Mouse (Mus musculus): ENCODE results near the gene Il24. TPM values are rescaled to one million over a fixed set of nuclear protein-coding genes. Genes with fewer than 3 reads are reported as not detected.

The Il24 gene
- not detected in 2 replicates for polyA plus RNA-seq (2015; fragmentation: Nextera tagmentation; extraction: Ambion mirVana)

DNA sequence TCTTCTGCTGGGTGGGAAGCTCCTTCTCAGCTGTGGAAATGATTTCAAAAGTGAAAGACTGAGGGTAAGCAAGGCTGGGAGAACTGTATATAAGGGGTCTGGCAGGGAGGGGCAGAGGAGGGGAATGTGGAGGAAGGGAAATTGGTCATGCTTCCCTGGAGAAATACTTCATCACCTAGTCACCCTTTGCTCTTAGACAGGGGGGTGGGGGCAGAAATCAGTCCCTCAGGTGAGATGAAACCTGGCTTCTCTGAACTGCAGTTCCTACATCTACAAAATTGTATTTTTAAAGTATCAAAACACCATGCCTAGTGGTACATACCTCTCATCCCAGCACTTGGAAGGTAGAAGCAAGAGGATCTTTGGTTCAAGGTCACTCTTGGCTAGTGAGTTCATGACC is at the start of gene Il24:
TSS of gene Il24 (minus strand) at position 101 of the 400 bp plus-strand sequence.
- no peaks in the 10 kb centered on the region for H3K9me3 ChIP-seq (ENCODE audit: control insufficient read depth, low read length)
- no peak within 1 kb of the TSS for H3K4me3 ChIP-seq (replicated peaks; ENCODE audit: low read length)
- no peak within 1 kb of the TSS for H3K27ac ChIP-seq (ENCODE audit: low read length)
- no peaks in the 10 kb centered on the region for H3K27me3 ChIP-seq (replicated peaks; ENCODE audit: control insufficient read depth, insufficient read depth, low read length)
- no peak within 1 kb of the TSS for H3K9ac ChIP-seq (replicated peaks; ENCODE audit: low read depth, low read length)
- H3K4me2 ChIP-seq (ENCODE audit: low read length): no peak within 1 kb of the TSS
- no peaks in the 10 kb centered on the region for H3K4me1 ChIP-seq (replicated peaks; ENCODE audit: control insufficient read depth, insufficient read depth, low read length)
- ATAC-seq: no peak
- H3K36me3 ChIP-seq (ENCODE audit: control insufficient read depth, insufficient read depth): no peaks in the 10 kb centered on the region

DNA sequence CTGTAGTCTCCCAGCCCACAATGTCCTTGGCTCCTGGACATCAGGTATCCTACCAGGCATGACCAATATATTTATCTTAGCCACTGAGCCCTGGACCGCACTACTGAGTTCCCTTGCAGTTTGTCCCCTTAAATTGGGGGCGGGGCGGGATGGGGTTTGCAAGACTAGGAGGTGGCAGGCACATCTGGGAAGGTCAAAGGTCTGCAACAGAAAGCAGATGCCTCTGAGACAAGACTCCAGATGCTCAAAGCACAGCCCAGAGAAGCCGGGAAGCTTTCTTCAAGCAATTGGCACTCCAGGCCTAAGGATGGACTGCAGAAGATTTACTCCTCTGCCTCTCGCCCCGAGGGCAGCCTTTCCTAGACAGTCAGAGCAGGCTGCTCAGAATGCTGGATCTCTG is 49.1 kb upstream of the Il24 start:
- H3K9me3 ChIP-seq (ENCODE audit: control insufficient read depth, low read length): no peaks in the 10 kb centered on the region
- H3K4me1 ChIP-seq (replicated peaks; ENCODE audit: control insufficient read depth, insufficient read depth, low read length): 0 out of 2 replicates have a peak, but pooled peaks cover 4% of the 10 kb centered on the region
- 68% methylated on average over 6 of the region's 6 CpGs for WGBS
- H3K36me3 ChIP-seq (ENCODE audit: control insufficient read depth, insufficient read depth): no peaks in the 10 kb centered on the region
- H3K4me3 ChIP-seq (replicated peaks; ENCODE audit: low read length): no peak overlapping the region
- no peak overlapping the region for H3K9ac ChIP-seq (replicated peaks; ENCODE audit: low read depth, low read length)
- H3K27ac ChIP-seq (ENCODE audit: low read length): no peak overlapping the region
- no peak for ATAC-seq
- no peak overlapping the region for H3K4me2 ChIP-seq (ENCODE audit: low read length)
- no peaks in the 10 kb centered on the region for H3K27me3 ChIP-seq (replicated peaks; ENCODE audit: control insufficient read depth, insufficient read depth, low read length)

DNA sequence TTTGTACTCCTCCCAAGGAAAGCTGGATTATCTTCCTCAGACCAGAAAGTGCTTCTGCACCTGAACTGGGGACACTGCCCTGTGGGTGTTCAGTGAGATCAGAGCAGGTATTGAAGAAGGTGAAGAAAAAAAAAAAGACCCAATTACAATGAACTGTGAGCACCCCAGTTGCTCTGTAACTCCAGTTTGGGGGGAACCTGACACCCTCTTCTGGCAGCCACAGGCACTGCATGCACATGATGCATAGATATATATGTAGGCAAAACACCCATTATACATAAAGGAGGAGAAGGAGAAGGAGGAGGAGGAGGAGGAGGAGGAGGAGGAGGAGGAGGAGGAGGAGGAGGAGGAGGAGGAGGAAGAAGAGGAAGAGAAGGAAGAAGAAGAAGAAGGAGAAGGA is 39.2 kb upstream of the Il24 start:
- Histone ChIP-seq H3K4me3 (replicated peaks; ENCODE audit: low read length) (no peak overlapping the region), H3K36me3 (ENCODE audit: control insufficient read depth, insufficient read depth) (no peaks in the 10 kb centered on the region), H3K4me2 (ENCODE audit: low read length) (no peak overlapping the region), H3K9ac (replicated peaks; ENCODE audit: low read depth, low read length) (no peak overlapping the region), H3K27ac (ENCODE audit: low read length) (no peak overlapping the region), H3K4me1 (replicated peaks; ENCODE audit: control insufficient read depth, insufficient read depth, low read length) (no peaks in the 10 kb centered on the region), H3K27me3 (replicated peaks; ENCODE audit: control insufficient read depth, insufficient read depth, low read length) (no peaks in the 10 kb centered on the region), H3K9me3 (ENCODE audit: control insufficient read depth, low read length) (no peaks in the 10 kb centered on the region)
- no peak for ATAC-seq

DNA sequence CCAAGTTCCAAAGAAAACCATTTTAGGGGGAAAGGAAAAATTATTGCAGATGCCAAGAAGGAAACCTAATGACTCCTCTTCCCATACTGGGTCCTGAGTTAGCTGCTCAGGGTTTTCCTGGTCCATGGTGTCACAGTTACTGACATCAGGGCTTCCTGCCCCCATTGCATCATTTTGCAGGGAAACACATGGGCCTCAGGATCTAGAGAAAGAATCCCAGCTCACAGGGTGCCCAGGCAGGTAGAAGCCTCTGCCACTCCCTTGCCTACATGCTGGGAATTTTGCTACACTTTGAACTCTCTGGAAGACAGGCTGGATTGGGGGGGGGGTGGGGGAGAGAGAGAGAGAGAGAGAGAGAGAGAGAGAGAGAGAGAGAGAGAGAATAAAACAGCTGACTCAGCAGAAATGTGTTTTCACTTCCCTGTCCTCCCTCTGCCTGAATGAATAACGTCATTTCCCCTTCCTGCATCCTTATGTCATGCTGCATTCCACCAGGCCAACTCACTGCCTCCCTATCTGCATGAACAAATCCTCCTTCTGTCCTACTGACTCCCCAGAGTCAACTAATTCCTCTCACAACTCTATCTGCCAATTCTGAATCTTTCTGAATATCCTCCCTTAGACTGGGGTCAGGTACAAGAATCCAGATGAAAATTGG is 31.2 kb upstream of the Il24 start:
- Histone ChIP-seq H3K4me3 (replicated peaks; ENCODE audit: low read length) (no peak overlapping the region), H3K4me1 (replicated peaks; ENCODE audit: control insufficient read depth, insufficient read depth, low read length) (no peaks in the 10 kb centered on the region), H3K4me2 (ENCODE audit: low read length) (no peak overlapping the region), H3K9me3 (ENCODE audit: control insufficient read depth, low read length) (no peaks in the 10 kb centered on the region), H3K27ac (ENCODE audit: low read length) (no peak overlapping the region), H3K9ac (replicated peaks; ENCODE audit: low read depth, low read length) (no peak overlapping the region), H3K36me3 (ENCODE audit: control insufficient read depth, insufficient read depth) (no peaks in the 10 kb centered on the region), H3K27me3 (replicated peaks; ENCODE audit: control insufficient read depth, insufficient read depth, low read length) (no peaks in the 10 kb centered on the region)
- 54% methylated on average over 1 of the region's 1 CpGs for WGBS
- no peak for ATAC-seq

DNA sequence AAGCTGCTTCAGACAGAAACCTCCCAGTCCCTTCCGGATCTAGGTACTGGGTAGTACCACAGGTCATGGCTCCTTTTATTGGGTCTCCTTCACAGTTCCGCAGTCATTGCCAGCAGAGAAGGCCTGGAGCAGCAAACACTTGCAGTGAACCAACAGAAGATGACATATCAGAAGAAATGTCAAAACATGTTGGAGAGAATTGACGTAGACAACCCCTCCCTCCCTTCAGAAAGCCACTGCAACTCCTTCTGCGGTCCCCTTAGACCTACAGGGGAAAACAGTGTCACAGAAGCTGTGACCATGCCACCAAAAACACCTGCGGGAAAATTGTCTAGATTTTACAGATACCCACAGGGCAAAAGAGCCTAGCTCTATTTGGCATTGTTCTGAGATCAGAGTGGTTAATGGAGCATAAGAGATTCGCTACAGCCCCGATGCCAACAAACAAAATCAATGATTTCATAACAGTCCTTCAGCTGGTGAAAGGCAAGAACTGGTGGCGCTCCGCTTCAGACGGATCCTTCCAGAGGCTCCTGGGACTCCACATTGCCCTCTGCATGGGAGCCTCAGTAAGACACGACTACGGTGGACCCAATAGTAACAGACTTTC is 24.3 kb upstream of the Il24 start, which contains the start of gene Il20:
TSS of gene Il20 (minus strand) at position 51 of the 610 bp plus-strand sequence.
- Histone ChIP-seq H3K27me3 (replicated peaks; ENCODE audit: control insufficient read depth, insufficient read depth, low read length) (no peaks in the 10 kb centered on the region), H3K4me2 (ENCODE audit: low read length) (no peak within 1 kb of the TSS), H3K9me3 (ENCODE audit: control insufficient read depth, low read length) (no peaks in the 10 kb centered on the region), H3K9ac (replicated peaks; ENCODE audit: low read depth, low read length) (no peak within 1 kb of the TSS), H3K4me3 (replicated peaks; ENCODE audit: low read length) (no peak within 1 kb of the TSS), H3K36me3 (ENCODE audit: control insufficient read depth, insufficient read depth) (no peaks in the 10 kb centered on the region), H3K27ac (ENCODE audit: low read length) (no peak within 1 kb of the TSS), H3K4me1 (replicated peaks; ENCODE audit: control insufficient read depth, insufficient read depth, low read length) (no peaks in the 10 kb centered on the region)
- 61% methylated on average over 12 of the region's 12 CpGs for WGBS
- no peak for ATAC-seq

DNA sequence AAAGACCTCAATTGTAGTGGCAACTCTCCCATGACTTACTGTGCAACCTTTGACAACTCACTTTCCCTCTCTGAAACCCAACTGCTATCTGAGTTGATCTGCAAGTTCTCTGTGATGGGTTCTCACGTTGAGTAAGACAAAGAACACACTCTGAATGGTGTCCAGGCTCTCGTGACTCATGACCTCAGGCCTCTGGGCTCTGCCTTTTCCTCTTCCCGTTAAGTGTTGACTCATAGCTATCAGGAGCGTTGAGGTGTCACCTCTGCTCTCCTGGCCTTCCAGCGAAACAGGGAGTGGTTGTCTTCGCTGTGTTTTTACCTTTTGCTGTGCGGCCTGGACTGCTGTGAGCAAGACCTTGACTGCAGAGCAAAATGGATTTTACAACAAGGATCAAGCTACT is 15.3 kb upstream of the Il24 start:
- no peak overlapping the region for H3K27ac ChIP-seq (ENCODE audit: low read length)
- no peaks in the 10 kb centered on the region for H3K27me3 ChIP-seq (replicated peaks; ENCODE audit: control insufficient read depth, insufficient read depth, low read length)
- no peak overlapping the region for H3K4me2 ChIP-seq (ENCODE audit: low read length)
- H3K9me3 ChIP-seq (ENCODE audit: control insufficient read depth, low read length): no peaks in the 10 kb centered on the region
- no peak overlapping the region for H3K4me3 ChIP-seq (replicated peaks; ENCODE audit: low read length)
- H3K9ac ChIP-seq (replicated peaks; ENCODE audit: low read depth, low read length): no peak overlapping the region
- 88% methylated on average over 7 of the region's 7 CpGs for WGBS
- ATAC-seq: no peak
- H3K36me3 ChIP-seq (ENCODE audit: control insufficient read depth, insufficient read depth): no peaks in the 10 kb centered on the region
- H3K4me1 ChIP-seq (replicated peaks; ENCODE audit: control insufficient read depth, insufficient read depth, low read length): no peaks in the 10 kb centered on the region

DNA sequence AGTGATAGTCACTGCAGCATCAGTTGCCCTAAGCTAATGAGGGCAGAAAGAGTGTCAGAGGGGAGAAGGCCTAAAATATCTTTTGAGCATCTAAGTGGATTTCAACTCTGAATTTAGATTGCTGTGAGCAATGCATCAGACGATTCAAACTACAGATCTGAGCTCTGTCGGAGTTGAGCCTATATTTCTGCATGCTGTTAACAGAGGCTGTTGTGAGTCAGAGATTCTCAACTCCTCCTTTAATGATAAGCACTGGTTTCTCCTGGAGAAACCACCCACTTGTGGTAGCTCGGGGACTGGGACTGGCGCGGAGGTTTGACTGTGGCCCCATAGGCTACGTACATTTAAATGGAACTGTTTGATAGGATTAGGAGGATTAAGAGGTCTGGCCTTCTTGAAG is 7.2 kb upstream of the Il24 start:
- no peak overlapping the region for H3K9ac ChIP-seq (replicated peaks; ENCODE audit: low read depth, low read length)
- no peak for ATAC-seq
- 22% methylated on average over 6 of the region's 6 CpGs for WGBS
- H3K36me3 ChIP-seq (ENCODE audit: control insufficient read depth, insufficient read depth): no peaks in the 10 kb centered on the region
- H3K9me3 ChIP-seq (ENCODE audit: control insufficient read depth, low read length): no peaks in the 10 kb centered on the region
- no peaks in the 10 kb centered on the region for H3K4me1 ChIP-seq (replicated peaks; ENCODE audit: control insufficient read depth, insufficient read depth, low read length)
- H3K4me3 ChIP-seq (replicated peaks; ENCODE audit: low read length): no peak overlapping the region
- H3K27me3 ChIP-seq (replicated peaks; ENCODE audit: control insufficient read depth, insufficient read depth, low read length): no peaks in the 10 kb centered on the region
- H3K4me2 ChIP-seq (ENCODE audit: low read length): no peak overlapping the region
- no peak overlapping the region for H3K27ac ChIP-seq (ENCODE audit: low read length)

DNA sequence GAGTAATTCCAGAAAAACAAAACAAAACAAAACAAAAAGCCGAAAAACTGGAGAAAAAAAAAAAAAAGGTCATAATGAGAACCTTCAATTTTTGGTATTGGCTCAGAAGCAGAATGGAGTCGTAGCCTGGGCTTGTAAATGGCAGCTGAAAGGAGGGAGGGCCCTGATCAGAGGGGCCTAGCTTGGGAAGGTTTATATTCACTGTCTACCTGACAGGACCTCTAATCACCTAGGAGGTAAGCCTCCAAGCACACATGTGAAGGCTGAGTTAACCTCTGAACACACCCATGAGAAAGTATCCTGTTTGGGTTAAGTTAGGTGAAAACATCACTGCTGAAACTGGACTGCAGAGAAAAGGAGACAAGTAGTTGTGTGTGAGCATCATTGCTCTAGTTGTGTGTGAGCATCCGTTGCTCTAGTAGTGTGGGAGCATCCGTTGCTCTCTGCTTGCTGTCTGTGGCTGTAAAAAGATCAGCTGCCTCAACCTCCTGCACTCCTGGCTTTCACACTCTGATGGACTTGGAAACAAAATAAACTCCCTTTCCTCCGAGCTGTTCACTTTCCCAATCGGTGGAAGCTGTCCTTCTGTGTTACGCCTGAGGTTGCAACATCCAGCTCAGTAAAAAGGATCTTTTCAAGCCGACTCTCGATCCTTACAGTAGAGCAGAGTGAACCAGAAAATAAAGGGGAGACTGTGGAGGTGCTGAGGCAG is 6.2 kb upstream of the Il24 start:
- no peak overlapping the region for H3K4me3 ChIP-seq (replicated peaks; ENCODE audit: low read length)
- 63% methylated on average over 9 of the region's 9 CpGs for WGBS
- H3K4me2 ChIP-seq (ENCODE audit: low read length): no peak overlapping the region
- H3K4me1 ChIP-seq (replicated peaks; ENCODE audit: control insufficient read depth, insufficient read depth, low read length): no peaks in the 10 kb centered on the region
- no peaks in the 10 kb centered on the region for H3K27me3 ChIP-seq (replicated peaks; ENCODE audit: control insufficient read depth, insufficient read depth, low read length)
- no peak overlapping the region for H3K27ac ChIP-seq (ENCODE audit: low read length)
- H3K9ac ChIP-seq (replicated peaks; ENCODE audit: low read depth, low read length): no peak overlapping the region
- H3K36me3 ChIP-seq (ENCODE audit: control insufficient read depth, insufficient read depth): no peaks in the 10 kb centered on the region
- no peaks in the 10 kb centered on the region for H3K9me3 ChIP-seq (ENCODE audit: control insufficient read depth, low read length)
- no peak for ATAC-seq

DNA sequence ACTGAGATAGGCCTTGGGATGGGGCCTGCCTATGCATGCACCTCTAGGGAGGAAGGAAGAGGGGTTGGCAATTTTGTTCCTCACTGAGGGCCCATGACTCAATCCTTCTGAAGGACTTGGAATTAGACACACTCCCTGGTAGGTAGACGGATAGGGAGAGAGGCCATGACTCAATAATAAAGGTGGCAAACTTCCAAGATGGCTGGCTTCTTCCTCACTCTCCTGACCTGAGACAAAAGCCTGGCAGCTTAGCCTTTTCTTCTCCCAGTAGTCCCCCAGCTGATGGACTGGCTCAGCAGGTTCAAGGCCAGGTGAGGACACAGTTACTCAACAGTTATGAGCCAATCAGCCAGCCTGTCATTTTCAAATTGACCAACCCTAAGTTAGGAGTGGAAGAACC is 5.2 kb upstream of the Il24 start:
- H3K4me1 ChIP-seq (replicated peaks; ENCODE audit: control insufficient read depth, insufficient read depth, low read length): no peaks in the 10 kb centered on the region
- no peak overlapping the region for H3K27ac ChIP-seq (ENCODE audit: low read length)
- H3K9me3 ChIP-seq (ENCODE audit: control insufficient read depth, low read length): no peaks in the 10 kb centered on the region
- H3K4me2 ChIP-seq (ENCODE audit: low read length): no peak overlapping the region
- H3K9ac ChIP-seq (replicated peaks; ENCODE audit: low read depth, low read length): no peak overlapping the region
- H3K4me3 ChIP-seq (replicated peaks; ENCODE audit: low read length): no peak overlapping the region
- no peaks in the 10 kb centered on the region for H3K27me3 ChIP-seq (replicated peaks; ENCODE audit: control insufficient read depth, insufficient read depth, low read length)
- ATAC-seq: no peak
- no peaks in the 10 kb centered on the region for H3K36me3 ChIP-seq (ENCODE audit: control insufficient read depth, insufficient read depth)
- 50% methylated on average over 1 of the region's 1 CpGs for WGBS

All from forebrain, embryonic 16.5 days (tissue).